Mouse (Mus musculus) cerebellum, adult 11 months (tissue): ENCODE data around the gene Usp21.

Source experiments
- DNase-seq: peaks from one replicate; pipeline ENCODE4 v3.0.0; 2022

Usp21 gene

DNA sequence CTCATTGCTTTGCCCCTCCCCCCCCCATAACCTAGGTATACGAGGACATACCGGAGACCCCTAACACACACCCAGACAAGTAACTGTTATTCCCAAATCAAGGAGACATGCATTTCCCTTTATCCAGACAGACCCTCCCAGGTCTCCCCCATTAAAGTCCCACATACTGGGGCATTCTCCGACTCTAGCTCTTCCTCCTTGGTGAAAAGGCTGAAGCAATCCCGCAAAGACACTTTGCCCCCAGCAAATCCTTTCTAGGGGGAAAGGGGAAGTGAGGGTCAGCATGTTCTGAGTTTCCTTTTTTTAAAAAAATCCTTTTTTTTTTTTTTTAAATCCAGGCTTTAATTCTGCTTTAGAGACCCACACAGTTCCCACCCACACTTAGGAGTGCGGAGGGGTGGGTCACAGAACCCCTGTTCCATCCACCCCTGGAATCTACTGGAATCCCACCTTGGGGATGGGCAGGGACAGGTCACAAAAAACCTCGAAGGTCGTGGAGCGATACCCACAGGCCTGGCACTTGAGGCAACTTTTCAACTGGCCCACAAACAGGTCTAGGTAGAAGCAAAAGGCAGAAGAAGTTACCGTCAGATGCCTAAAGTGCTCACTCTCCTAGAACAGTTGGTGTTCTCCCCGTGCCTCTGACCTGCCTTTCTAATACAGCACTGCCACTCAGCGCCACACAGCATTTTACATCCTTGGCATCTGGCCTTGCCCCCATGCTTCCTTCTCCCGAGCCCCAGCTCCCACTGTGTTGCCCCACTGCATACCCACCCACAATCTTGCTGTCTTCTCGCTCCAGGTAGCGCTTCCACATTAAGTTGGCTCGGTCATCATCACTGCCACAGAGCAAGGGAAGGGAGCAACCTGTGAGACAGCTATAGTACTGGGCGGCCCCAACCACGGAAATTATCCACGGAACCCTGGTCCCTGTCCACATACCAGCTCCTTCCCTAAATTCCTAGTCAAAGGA, 4.3 kb downstream of the Usp21 start:
- DNase-seq, result no peak

GRCm38 (mm10) chr1:171282086-171282805, 5.5 kb downstream of the Usp21 start:
- DNase-seq, result no peak

DNA sequence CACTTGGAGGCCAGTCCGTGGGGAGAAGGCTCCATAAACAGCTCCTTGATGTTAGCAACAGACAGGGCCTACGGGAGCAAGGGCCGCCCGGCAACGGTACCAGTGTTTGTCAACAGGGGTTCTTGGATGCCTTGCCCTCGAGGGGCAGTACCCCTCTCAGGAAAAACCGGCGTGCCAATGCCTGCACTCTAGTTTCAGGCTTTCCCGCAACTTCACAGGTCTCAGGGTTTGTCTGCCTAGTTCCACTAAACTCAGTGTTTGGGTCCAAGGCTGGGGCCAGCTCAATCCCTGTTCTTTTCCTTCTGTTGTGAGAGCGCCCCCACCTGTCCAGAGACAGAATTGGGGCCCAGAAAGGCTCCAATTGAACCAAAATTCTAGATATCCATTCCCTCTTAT, 6.3 kb downstream of the Usp21 start:
- peak; percentile 56 for DNase-seq

DNA sequence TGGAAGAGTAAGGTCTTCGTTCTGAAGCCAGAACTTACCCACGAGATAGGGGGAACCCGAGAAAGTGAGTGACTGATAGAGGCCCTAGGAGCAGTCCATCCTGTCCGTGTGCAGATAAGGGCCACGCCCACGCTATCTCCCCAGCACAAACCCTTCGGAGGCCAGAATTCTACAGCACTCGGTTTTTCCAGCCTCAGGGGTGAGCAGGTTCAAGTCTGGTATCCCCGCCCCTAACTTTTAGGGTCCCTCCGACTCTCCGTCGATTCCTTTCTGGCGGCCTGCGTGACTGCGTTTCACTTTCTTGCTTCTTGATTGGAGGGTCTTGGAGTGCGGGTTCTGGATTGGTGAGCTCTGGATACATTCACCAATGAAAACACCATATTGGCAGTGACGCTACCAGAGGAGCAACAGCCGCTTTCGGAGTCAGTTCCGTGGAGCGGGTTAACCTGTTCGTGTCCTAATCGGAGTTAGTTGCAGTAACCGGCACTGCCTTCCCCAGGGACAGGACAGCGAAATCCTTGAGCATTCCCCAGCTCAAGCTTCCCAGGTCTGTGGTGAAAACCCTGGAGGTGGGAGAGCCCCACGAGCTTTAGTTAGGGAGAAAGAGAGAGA, 6.8 kb downstream of the Usp21 start, which contains the start of gene Ppox:
Ppox (minus strand) TSS at position 271 of the 612 bp plus-strand sequence.
- peak; percentile 87 for DNase-seq

DNA sequence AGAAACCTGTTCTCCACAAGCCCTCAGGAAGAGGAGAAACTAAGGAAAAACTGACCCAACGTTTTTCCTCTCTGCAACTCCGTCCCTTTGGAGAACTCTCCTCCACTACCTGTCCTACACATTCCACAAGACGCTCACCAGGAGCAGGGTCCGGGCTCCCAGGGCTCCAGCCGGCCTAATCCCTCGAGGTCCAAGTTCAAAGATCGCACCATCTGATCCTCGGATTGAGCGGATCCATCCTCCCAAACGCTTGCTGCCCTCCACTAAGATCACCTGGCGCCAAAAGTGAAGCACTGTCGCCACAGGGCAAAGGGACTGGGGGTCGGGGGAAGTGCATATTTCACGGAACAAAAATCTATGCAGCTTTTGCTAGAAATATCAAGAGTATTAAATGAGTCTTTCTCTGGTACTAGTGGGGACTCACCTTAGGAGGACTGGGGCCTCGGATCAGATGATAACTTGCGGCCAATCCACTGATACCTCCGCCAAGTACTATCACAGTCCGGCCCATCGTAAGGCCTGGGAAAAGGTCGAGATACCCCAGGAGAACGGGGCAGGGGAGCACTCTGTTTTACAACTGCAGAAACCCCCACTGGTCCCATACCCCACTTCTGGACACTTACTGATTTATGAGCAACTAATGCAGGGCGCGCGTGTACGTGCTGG, 7.4 kb downstream of the Usp21 start:
- no peak for DNase-seq

- DNase-seq, result no peak
Measured at GRCm38 (mm10) chr1:171279721-171280120, 8.1 kb downstream of the Usp21 start.

DNA sequence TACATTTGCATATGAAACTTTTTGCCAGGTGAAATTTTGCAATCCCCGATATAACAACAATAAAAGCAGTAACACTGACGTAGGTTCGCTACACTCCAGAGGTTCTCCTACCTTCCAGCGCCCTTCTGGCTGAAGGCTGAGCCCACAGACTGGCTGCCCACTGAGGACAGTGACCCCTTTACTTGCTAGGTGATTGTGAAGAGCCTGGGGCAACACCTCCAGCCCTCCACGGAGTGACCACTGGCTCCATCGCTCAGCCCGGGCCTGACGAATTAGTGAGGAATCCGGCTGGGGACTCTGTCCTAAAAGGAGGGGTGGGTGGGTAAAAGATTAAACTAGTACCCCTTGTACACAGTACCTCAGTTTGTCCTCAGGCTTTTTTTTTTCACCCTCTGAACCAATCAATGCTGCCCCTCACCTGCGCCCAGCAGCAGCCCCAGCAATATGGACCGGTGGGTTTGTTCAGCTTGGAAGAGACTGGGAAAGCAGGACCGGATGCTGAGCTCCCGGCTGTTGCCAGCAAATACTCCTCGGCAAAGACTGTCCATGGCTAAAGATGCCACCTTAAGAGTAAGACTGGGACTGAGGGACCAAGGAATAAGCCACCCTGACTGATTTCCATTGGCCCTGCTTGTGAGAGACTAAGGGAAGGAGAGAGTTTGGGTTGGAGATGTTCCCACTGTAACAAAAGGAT, 8.6 kb downstream of the Usp21 start:
- no peak for DNase-seq

DNA sequence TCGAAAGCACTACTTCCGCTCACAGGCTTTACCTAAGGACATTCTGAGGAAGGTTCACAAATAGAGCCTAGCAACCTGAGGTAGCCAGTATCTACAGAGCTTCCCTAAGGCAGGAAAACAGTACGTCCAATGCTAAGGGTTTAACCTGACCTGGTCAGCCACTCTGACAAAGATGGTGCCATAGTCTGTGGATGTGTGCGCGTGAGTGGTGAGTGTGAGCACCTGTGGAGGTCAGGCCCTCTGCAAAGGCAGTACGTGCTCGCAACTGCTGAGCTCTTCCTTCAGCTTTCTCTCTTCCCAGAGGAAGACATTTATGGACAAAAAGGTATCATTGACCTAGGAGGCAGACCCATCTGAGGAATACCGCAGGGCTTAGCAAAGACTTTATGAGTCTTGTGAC, 9.4 kb downstream of the Usp21 start:
- DNase-seq, result no peak

DNA sequence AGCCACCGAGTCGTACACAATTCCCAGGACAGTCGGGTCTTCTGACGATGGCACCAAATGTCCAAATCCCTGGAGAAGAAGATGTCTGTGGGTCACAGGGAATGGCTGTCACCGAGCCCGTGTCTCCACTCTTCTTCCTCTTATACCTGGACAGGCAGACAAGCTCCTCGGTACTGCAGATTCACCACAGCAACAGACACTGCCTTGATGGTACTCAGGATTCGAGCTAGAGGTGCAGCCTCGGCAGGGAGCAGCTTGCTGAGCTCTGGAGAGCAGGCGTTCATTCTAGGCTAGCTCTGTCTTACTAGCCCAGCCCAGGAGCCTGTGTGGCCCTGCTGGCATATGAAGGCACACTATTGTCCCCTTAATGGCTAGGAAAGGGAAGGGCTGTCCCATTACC, 10.1 kb downstream of the Usp21 start:
- DNase-seq, result no peak

- no peak for DNase-seq
Measured at GRCm38 (mm10) chr1:171276110-171276748, 11.6 kb downstream of the Usp21 start.

GRCm38 (mm10) chr1:171275144-171275734, 12.6 kb downstream of the Usp21 start:
- no peak for DNase-seq

DNA sequence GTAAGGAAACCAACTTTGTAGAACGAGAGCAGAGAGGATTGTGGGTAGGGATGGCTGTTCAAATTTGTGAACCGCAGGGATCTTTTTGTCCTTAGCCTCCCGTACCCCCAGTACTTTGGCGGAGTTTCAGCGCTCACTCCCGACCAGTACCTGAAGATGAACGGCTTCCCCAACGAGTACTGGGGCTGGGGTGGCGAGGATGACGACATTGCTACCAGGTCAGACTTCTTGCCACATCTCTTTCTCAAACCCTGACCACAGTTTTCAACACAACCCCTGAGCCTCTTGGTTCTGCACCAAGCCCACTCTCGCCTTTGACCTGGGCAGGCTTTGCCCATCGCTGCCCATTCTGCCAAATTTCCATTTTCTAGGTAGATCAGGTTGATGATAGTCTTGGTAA, 13.6 kb downstream of the Usp21 start:
- no peak for DNase-seq

DNA sequence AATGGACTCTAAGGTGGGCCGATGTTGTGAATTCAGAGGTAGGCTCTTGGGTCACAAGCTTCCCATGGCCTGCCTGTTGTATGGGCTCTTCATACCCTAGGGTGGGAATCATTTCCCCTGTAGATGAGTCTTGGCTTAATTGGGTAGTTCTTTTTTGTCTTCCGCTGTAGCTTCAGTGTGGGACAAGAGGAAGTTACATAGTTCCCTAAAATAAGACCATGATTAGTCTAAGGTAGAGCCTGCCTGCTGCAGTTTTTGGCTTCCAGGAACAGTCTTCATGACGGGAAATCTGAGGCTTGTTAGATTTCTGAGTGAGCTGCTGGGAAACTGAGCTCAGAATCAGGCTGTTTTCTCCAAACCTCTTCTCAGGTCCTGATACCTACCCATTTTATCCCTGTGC, 15.7 kb downstream of the Usp21 start:
- DNase-seq, result no peak

- DNase-seq, result no peak
Measured at GRCm38 (mm10) chr1:171271622-171272021, 16.2 kb downstream of the Usp21 start.

- DNase-seq, result no peak
Measured at GRCm38 (mm10) chr1:171271196-171271595, 16.6 kb downstream of the Usp21 start.

GRCm38 (mm10) chr1:171270573-171270900, 17.3 kb downstream of the Usp21 start:
- peak; percentile 61 for DNase-seq

- DNase-seq, result peak; percentile 98
Measured at GRCm38 (mm10) chr1:171269848-171270572, 17.8 kb downstream of the Usp21 start, which contains the start of gene B4galt3. Gene B4galt3 (plus strand): TSS chr1:171270328.

GRCm38 (mm10) chr1:171268341-171268740, 19.4 kb downstream of the Usp21 start:
- no peak for DNase-seq

DNA sequence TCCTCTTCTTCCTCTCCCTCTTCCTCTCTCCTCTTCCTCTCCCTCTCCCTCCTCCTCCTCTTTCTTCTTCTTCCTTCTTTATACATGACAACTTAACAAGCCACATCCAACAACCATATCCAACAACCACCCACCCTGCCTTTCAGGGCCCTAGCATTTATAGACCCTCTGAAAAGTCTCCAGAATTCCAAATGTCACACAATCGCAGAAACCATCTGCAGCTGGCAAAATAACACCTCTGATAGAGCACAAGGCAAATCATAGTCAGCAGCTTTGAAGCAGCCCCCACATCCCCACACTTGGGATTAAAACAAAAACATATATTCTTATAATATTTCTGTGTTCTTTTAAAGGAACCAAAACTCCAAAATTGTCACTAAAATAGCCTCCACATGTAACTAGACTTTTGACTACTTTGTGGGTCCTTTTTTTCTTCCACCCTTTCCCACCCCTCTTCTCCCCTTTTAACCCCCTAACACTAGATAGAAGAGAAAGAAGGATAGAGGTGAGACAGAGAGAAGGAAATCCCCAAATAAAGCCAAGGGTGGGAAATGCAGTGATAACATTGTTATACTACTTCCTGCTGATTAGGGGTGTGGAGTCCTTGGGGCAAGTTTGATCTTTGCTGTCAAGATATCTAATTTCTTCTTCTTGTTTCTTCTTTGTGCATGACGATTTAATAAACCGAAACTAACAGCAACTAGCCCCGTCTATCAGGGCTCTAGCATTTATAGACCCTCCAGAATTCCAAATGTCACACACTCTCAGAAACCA, 21.6 kb downstream of the Usp21 start:
- DNase-seq, result no peak
